Mouse (Mus musculus): ENCODE measurements around the gene Rell1. TPM values are rescaled to one million over a fixed set of nuclear protein-coding genes. Genes with fewer than 3 reads are reported as not detected.
"Not testable (repeated sequence)": the region's sequence is repeated elsewhere in the genome, so short reads cannot be mapped to it uniquely, and the experiment has no call there.

The Rell1 gene
- polyA plus RNA-seq, 1 experiment from 2014 or later, result 9.0 TPM

- DNase-seq (ENCODE audit: low spot score) (no peak), ATAC-seq (replicated peaks; ENCODE audit: low FRiP score) (no peak)
- Histone ChIP-seq H3K27me3 (replicated peaks; ENCODE audit: control insufficient read depth, insufficient read depth, low read length) (no peaks in the 10 kb centered on the region), H3K9me3 (ENCODE audit: control insufficient read depth, low read length) (no peaks in the 10 kb centered on the region), H3K4me3 (ENCODE audit: low read depth, low read length) (no peak overlapping the region), H3K27ac (ENCODE audit: low read depth, low read length) (no peak overlapping the region), H3K9ac (ENCODE audit: low read depth, low read length) (no peak overlapping the region), H3K4me2 (no peak overlapping the region), H3K4me1 (replicated peaks; ENCODE audit: control insufficient read depth, insufficient read depth, low read length) (no peaks in the 10 kb centered on the region), H3K36me3 (ENCODE audit: control insufficient read depth, insufficient read depth, low read length) (no peaks in the 10 kb centered on the region)
- WGBS, result 80% methylated on average over 3 of the region's 3 CpGs
Observed at GRCm38 (mm10) chr5:63897820-63898110, 70.9 kb downstream of the Rell1 start.

- H3K4me3 ChIP-seq (ENCODE audit: low read depth, low read length); H3K36me3 ChIP-seq (ENCODE audit: control insufficient read depth, insufficient read depth, low read length); H3K4me1 ChIP-seq (replicated peaks; ENCODE audit: control insufficient read depth, insufficient read depth, low read length); H3K9me3 ChIP-seq (ENCODE audit: control insufficient read depth, low read length); H3K4me2 ChIP-seq; H3K9ac ChIP-seq (ENCODE audit: low read depth, low read length); DNase-seq (ENCODE audit: low spot score); H3K27me3 ChIP-seq (replicated peaks; ENCODE audit: control insufficient read depth, insufficient read depth, low read length); ATAC-seq (replicated peaks; ENCODE audit: low FRiP score); H3K27ac ChIP-seq (ENCODE audit: low read depth, low read length): not testable (repeated sequence)
- 86% methylated on average over 5 of the region's 5 CpGs for WGBS
Observed at GRCm38 (mm10) chr5:63897001-63897819, 71.5 kb downstream of the Rell1 start.

- Histone ChIP-seq H3K4me3 (ENCODE audit: low read depth, low read length) (no peak overlapping the region), H3K9ac (ENCODE audit: low read depth, low read length) (no peak overlapping the region), H3K27me3 (replicated peaks; ENCODE audit: control insufficient read depth, insufficient read depth, low read length) (no peaks in the 10 kb centered on the region), H3K4me2 (no peak overlapping the region), H3K9me3 (ENCODE audit: control insufficient read depth, low read length) (no peaks in the 10 kb centered on the region), H3K4me1 (replicated peaks; ENCODE audit: control insufficient read depth, insufficient read depth, low read length) (no peaks in the 10 kb centered on the region; the same call in 1 of the 2 replicates), H3K27ac (ENCODE audit: low read depth, low read length) (no peak overlapping the region), H3K36me3 (ENCODE audit: control insufficient read depth, insufficient read depth, low read length) (no peaks in the 10 kb centered on the region)
- ATAC-seq (replicated peaks; ENCODE audit: low FRiP score), result no peak
- no peak for DNase-seq (ENCODE audit: low spot score)
- 72% methylated on average over 6 of the region's 6 CpGs for WGBS
Observed at GRCm38 (mm10) chr5:63891912-63892311, 76.8 kb downstream of the Rell1 start.

- Histone ChIP-seq H3K27ac (ENCODE audit: low read depth, low read length) (no peak overlapping the region), H3K36me3 (ENCODE audit: control insufficient read depth, insufficient read depth, low read length) (no peaks in the 10 kb centered on the region), H3K9ac (ENCODE audit: low read depth, low read length) (no peak overlapping the region), H3K4me2 (no peak overlapping the region), H3K27me3 (replicated peaks; ENCODE audit: control insufficient read depth, insufficient read depth, low read length) (no peaks in the 10 kb centered on the region), H3K4me3 (ENCODE audit: low read depth, low read length) (no peak overlapping the region), H3K4me1 (replicated peaks; ENCODE audit: control insufficient read depth, insufficient read depth, low read length) (no peaks in the 10 kb centered on the region; the same call in 1 of the 2 replicates), H3K9me3 (ENCODE audit: control insufficient read depth, low read length) (no peaks in the 10 kb centered on the region)
- WGBS, result 82% methylated on average over 4 of the region's 4 CpGs
- DNase-seq (ENCODE audit: low spot score) (no peak), ATAC-seq (replicated peaks; ENCODE audit: low FRiP score) (no peak)
Observed at GRCm38 (mm10) chr5:63891241-63891640, 77.5 kb downstream of the Rell1 start.

GRCm38 (mm10) chr5:63887111-63887510 is 81.6 kb downstream of the Rell1 start:
- Histone ChIP-seq H3K9me3 (ENCODE audit: control insufficient read depth, low read length) (no peaks in the 10 kb centered on the region), H3K36me3 (ENCODE audit: control insufficient read depth, insufficient read depth, low read length) (no peaks in the 10 kb centered on the region), H3K27ac (ENCODE audit: low read depth, low read length) (no peak overlapping the region), H3K27me3 (replicated peaks; ENCODE audit: control insufficient read depth, insufficient read depth, low read length) (no peaks in the 10 kb centered on the region), H3K4me2 (no peak overlapping the region), H3K4me3 (ENCODE audit: low read depth, low read length) (no peak overlapping the region), H3K9ac (ENCODE audit: low read depth, low read length) (no peak overlapping the region), H3K4me1 (replicated peaks; ENCODE audit: control insufficient read depth, insufficient read depth, low read length) (no peaks in the 10 kb centered on the region)
- WGBS, result 94% methylated on average over 4 of the region's 4 CpGs
- DNase-seq (ENCODE audit: low spot score), result no peak
- no peak for ATAC-seq (replicated peaks; ENCODE audit: low FRiP score)

- DNase-seq (ENCODE audit: low spot score), result no peak
- Histone ChIP-seq H3K4me2 (no peak overlapping the region), H3K9ac (ENCODE audit: low read depth, low read length) (no peak overlapping the region), H3K36me3 (ENCODE audit: control insufficient read depth, insufficient read depth, low read length) (no peaks in the 10 kb centered on the region), H3K27me3 (replicated peaks; ENCODE audit: control insufficient read depth, insufficient read depth, low read length) (no peaks in the 10 kb centered on the region), H3K27ac (ENCODE audit: low read depth, low read length) (no peak overlapping the region), H3K4me3 (ENCODE audit: low read depth, low read length) (no peak overlapping the region), H3K9me3 (ENCODE audit: control insufficient read depth, low read length) (no peaks in the 10 kb centered on the region), H3K4me1 (replicated peaks; ENCODE audit: control insufficient read depth, insufficient read depth, low read length) (no peaks in the 10 kb centered on the region)
- WGBS, result 27% methylated on average over 6 of the region's 6 CpGs
- ATAC-seq (replicated peaks; ENCODE audit: low FRiP score), result no peak
Observed at GRCm38 (mm10) chr5:63886709-63887108, 82.0 kb downstream of the Rell1 start.

- 84% methylated on average over 5 of the region's 5 CpGs for WGBS
- no peak for ATAC-seq (replicated peaks; ENCODE audit: low FRiP score)
Observed at GRCm38 (mm10) chr5:63886292-63886691, 82.4 kb downstream of the Rell1 start.

GRCm38 (mm10) chr5:63879026-63879425 is 89.7 kb downstream of the Rell1 start:
- Histone ChIP-seq H3K4me3 (ENCODE audit: low read depth, low read length) (no peak overlapping the region), H3K9ac (ENCODE audit: low read depth, low read length) (no peak overlapping the region), H3K36me3 (ENCODE audit: control insufficient read depth, insufficient read depth, low read length) (no peaks in the 10 kb centered on the region), H3K27ac (ENCODE audit: low read depth, low read length) (no peak overlapping the region), H3K4me2 (no peak overlapping the region), H3K9me3 (ENCODE audit: control insufficient read depth, low read length) (no peaks in the 10 kb centered on the region), H3K4me1 (replicated peaks; ENCODE audit: control insufficient read depth, insufficient read depth, low read length) (no peaks in the 10 kb centered on the region), H3K27me3 (replicated peaks; ENCODE audit: control insufficient read depth, insufficient read depth, low read length) (no peaks in the 10 kb centered on the region)
- ATAC-seq (replicated peaks; ENCODE audit: low FRiP score) (no peak), DNase-seq (ENCODE audit: low spot score) (no peak)
- WGBS, result 80% methylated on average over 10 of the region's 10 CpGs

More at GRCm38 (mm10) chr5:63886292-63886691, 82.4 kb downstream of the Rell1 start:
- Histone ChIP-seq H3K9ac (ENCODE audit: low read depth, low read length) (no peak overlapping the region), H3K9me3 (ENCODE audit: control insufficient read depth, low read length) (no peaks in the 10 kb centered on the region), H3K4me3 (ENCODE audit: low read depth, low read length) (no peak overlapping the region), H3K4me2 (no peak overlapping the region), H3K27ac (ENCODE audit: low read depth, low read length) (no peak overlapping the region), H3K36me3 (ENCODE audit: control insufficient read depth, insufficient read depth, low read length) (no peaks in the 10 kb centered on the region), H3K27me3 (replicated peaks; ENCODE audit: control insufficient read depth, insufficient read depth, low read length) (no peaks in the 10 kb centered on the region), H3K4me1 (replicated peaks; ENCODE audit: control insufficient read depth, insufficient read depth, low read length) (no peaks in the 10 kb centered on the region)
- no peak for DNase-seq (ENCODE audit: low spot score)

GRCm38 (mm10) chr5:63876081-63876480 is 92.6 kb downstream of the Rell1 start:
- Histone ChIP-seq H3K9me3 (ENCODE audit: control insufficient read depth, low read length) (no peaks in the 10 kb centered on the region), H3K36me3 (ENCODE audit: control insufficient read depth, insufficient read depth, low read length) (no peaks in the 10 kb centered on the region), H3K4me2 (no peak overlapping the region), H3K27me3 (replicated peaks; ENCODE audit: control insufficient read depth, insufficient read depth, low read length) (no peaks in the 10 kb centered on the region), H3K4me1 (replicated peaks; ENCODE audit: control insufficient read depth, insufficient read depth, low read length) (no peaks in the 10 kb centered on the region), H3K27ac (ENCODE audit: low read depth, low read length) (no peak overlapping the region), H3K4me3 (ENCODE audit: low read depth, low read length) (no peak overlapping the region), H3K9ac (ENCODE audit: low read depth, low read length) (no peak overlapping the region)
- ATAC-seq (replicated peaks; ENCODE audit: low FRiP score) (no peak), DNase-seq (ENCODE audit: low spot score) (no peak)
- WGBS, result 86% methylated on average over 4 of the region's 4 CpGs
